Mouse (Mus musculus): ENCODE measurements around the gene Gli3. TPM values are rescaled to one million over a fixed set of nuclear protein-coding genes. Genes with fewer than 3 reads are reported as not detected.

Gli3 gene
- polyA plus RNA-seq, 1 experiment from 2014 or later, result 13.6 TPM

DNA sequence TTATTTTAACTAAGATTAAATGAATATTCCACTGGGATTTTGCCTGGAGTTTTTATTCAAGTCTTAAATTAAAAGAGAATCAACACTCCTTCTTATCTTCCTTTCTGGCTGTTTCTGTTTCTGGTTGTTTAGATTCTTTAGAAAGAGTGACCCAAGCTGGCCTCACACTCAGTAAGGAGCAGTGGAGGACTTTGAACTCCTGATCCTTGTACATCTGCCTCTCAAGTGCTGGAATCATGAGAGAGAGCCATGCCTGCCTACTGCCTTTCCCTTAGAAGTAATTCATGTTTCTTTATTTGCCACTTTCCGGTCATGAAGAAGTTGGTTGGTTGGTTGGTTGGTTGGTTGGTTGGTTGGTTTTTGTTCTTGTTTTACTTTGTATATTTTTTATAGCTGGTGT is 218.5 kb downstream of the Gli3 start:
- H3K27me3 ChIP-seq (ENCODE audit: control insufficient read depth, insufficient read depth, low read depth, low read length), result no peaks in the 10 kb centered on the region
- no peak overlapping the region for H3K9ac ChIP-seq (ENCODE audit: low read length)
- WGBS, result 75% methylated on average over 1 of the region's 1 CpGs
- no peak overlapping the region for H3K4me3 ChIP-seq (ENCODE audit: low read length)
- ATAC-seq (ENCODE audit: low read depth), result no peak
- no peaks in the 10 kb centered on the region for H3K4me1 ChIP-seq (replicated peaks; ENCODE audit: control insufficient read depth, insufficient read depth, low read length)
- H3K9me3 ChIP-seq (ENCODE audit: control insufficient read depth, low read length), result no peaks in the 10 kb centered on the region
- H3K36me3 ChIP-seq (ENCODE audit: control insufficient read depth, insufficient read depth, low read length), result no peaks in the 10 kb centered on the region
- no peak overlapping the region for H3K4me2 ChIP-seq (ENCODE audit: low read depth, low read length)
- no peak overlapping the region for H3K27ac ChIP-seq (ENCODE audit: low read length)

DNA sequence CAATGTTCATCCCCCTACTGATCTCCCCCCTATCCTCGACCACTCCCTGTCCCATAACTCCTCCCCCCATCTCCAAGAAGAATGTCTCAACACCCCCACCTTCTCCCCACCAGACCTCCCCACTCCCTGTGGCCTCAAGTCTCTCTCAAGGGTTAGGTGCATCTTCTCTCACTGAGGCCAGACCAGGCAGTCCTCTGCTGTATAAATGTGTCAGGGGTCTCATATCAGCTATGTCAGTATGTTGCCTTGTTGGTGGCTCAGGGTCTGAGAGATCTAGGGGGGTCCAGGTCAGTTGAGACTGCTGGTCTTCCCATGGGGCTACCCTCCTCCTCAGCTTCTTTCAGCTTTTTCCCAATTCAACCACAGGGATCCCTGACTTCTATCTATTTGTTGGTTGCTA is 220.0 kb downstream of the Gli3 start:
- Histone ChIP-seq H3K4me2 (ENCODE audit: low read depth, low read length) (no peak overlapping the region), H3K27ac (ENCODE audit: low read length) (no peak overlapping the region), H3K9ac (ENCODE audit: low read length) (no peak overlapping the region), H3K9me3 (ENCODE audit: control insufficient read depth, low read length) (no peaks in the 10 kb centered on the region), H3K4me1 (replicated peaks; ENCODE audit: control insufficient read depth, insufficient read depth, low read length) (no peaks in the 10 kb centered on the region), H3K36me3 (ENCODE audit: control insufficient read depth, insufficient read depth, low read length) (no peaks in the 10 kb centered on the region), H3K4me3 (ENCODE audit: low read length) (no peak overlapping the region), H3K27me3 (ENCODE audit: control insufficient read depth, insufficient read depth, low read depth, low read length) (no peaks in the 10 kb centered on the region)
- no peak for ATAC-seq (ENCODE audit: low read depth)
- WGBS, result 38% methylated on average over 1 of the region's 1 CpGs

DNA sequence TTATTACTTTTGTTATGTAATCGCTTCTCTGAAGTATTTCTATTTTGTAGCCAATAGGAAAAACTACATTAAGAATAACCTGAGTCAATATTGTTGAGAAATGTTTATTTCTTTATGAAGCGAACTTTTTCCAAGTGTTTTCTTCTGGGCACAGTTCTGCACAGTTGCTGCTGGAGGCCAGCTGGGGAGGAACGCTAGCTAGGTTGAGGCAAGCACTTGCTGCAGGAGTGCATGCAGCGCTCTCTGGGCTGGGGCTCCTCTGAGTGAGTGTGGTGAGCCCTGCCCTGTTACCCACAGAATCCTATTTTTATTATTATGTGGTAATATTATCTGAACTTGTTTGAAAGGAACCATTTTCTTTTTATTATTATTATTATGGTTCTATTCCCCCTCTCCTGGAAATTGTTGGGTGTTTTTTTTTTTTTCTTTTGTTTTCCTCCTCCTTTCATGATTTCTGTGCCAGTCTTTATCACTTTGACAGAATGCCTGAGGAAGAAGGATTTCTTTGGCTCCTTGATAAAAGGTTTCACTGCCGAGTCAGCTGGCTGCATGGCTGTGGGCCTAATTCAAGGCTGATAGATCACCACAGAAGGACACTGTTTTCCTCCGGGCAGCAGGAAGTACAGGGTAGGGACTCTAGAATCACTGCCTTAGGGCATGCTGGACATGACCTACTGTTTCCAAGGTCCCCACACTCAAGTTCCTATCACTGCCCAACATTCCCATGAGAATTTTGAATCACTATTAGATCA is 225.2 kb downstream of the Gli3 start:
- peaks cover 3% of the 10 kb centered on the region; the same call in 1 of the 2 replicates for H3K4me1 ChIP-seq (replicated peaks; ENCODE audit: control insufficient read depth, insufficient read depth, low read length)
- no peak overlapping the region for H3K4me2 ChIP-seq (ENCODE audit: low read depth, low read length)
- H3K27me3 ChIP-seq (ENCODE audit: control insufficient read depth, insufficient read depth, low read depth, low read length), result no peaks in the 10 kb centered on the region
- H3K9ac ChIP-seq (ENCODE audit: low read length), result no peak overlapping the region
- 75% methylated on average over 6 of the region's 6 CpGs for WGBS
- no peaks in the 10 kb centered on the region for H3K9me3 ChIP-seq (ENCODE audit: control insufficient read depth, low read length)
- H3K4me3 ChIP-seq (ENCODE audit: low read length), result no peak overlapping the region
- no peak overlapping the region for H3K27ac ChIP-seq (ENCODE audit: low read length)
- H3K36me3 ChIP-seq (ENCODE audit: control insufficient read depth, insufficient read depth, low read length), result no peaks in the 10 kb centered on the region
- no peak for ATAC-seq (ENCODE audit: low read depth)

DNA sequence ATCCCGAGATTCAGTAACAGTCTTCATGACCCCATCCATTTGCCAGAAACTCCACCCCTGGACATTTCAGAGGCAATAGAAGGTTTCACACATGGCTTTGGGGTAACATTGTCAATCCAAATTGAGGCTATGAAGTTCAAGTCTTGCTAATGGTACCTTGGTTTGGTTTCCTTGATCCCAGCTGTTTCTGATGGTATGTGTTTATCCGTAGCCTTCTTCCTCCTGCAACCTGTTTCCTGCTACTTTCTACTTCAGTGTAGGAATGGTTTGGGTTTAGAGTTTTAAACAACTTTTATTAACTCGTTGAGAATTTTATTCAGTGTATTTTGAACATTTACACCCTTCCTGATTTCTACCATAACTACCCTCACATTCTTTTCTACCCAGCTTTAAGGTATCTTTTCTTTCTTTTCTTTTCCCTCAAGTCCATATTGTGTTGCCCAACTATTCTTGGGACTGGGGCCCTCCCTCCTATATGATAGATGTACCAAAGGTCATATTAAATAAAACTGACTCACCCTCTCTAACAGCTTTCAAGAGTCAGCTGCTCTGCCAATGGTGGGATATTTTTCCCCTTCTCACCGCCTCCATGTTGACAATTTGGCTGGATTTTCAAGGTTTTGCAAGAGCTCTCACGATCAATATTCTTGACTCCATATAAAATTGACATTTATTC is 225.9 kb downstream of the Gli3 start:
- 88% methylated on average over 5 of the region's 5 CpGs for WGBS
- Histone ChIP-seq H3K4me1 (replicated peaks; ENCODE audit: control insufficient read depth, insufficient read depth, low read length) (peaks cover 3% of the 10 kb centered on the region; the same call in 1 of the 2 replicates), H3K27ac (ENCODE audit: low read length) (no peak overlapping the region), H3K27me3 (ENCODE audit: control insufficient read depth, insufficient read depth, low read depth, low read length) (no peaks in the 10 kb centered on the region), H3K9ac (ENCODE audit: low read length) (no peak overlapping the region), H3K4me2 (ENCODE audit: low read depth, low read length) (no peak overlapping the region), H3K9me3 (ENCODE audit: control insufficient read depth, low read length) (no peaks in the 10 kb centered on the region), H3K4me3 (ENCODE audit: low read length) (no peak overlapping the region), H3K36me3 (ENCODE audit: control insufficient read depth, insufficient read depth, low read length) (no peaks in the 10 kb centered on the region)
- no peak for ATAC-seq (ENCODE audit: low read depth)

DNA sequence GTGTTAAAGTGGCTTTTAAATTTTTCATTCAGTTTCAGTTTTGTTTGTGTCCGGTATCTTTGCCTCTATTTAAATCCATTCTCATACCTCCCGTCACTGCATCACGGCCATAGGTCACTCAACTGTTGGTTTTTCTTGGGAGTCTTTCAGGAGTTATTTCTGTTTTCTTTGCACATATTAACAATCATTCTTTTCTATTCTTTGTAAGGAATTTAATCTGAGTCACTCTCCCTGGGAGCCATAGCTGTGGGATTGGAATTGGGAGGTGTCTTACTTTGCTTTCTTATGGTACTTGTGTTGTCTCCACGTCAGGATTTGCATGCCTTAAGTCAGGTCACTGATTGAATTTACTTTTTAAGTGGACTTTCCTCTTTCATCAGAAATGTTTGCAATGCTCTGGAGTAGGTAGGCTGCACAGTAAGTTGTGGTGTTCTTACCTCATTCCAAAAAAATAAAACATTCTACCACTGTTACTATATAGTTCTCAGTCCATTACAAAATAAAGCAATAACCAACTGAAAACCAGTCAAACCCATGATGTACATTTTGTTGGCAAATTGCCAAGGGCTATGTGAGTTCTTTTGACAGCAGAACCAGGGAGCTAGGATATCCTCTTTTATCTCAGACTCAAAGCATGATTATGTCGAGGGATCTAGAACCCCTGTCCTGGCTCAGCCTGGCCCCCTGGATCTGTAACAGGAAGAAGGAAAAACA is 228.9 kb downstream of the Gli3 start:
- Histone ChIP-seq H3K27ac (ENCODE audit: low read length) (no peak overlapping the region), H3K4me1 (replicated peaks; ENCODE audit: control insufficient read depth, insufficient read depth, low read length) (peaks cover 3% of the 10 kb centered on the region; the same call in 1 of the 2 replicates), H3K36me3 (ENCODE audit: control insufficient read depth, insufficient read depth, low read length) (no peaks in the 10 kb centered on the region), H3K4me3 (ENCODE audit: low read length) (no peak overlapping the region), H3K27me3 (ENCODE audit: control insufficient read depth, insufficient read depth, low read depth, low read length) (no peaks in the 10 kb centered on the region), H3K9ac (ENCODE audit: low read length) (no peak overlapping the region), H3K9me3 (ENCODE audit: control insufficient read depth, low read length) (no peaks in the 10 kb centered on the region), H3K4me2 (ENCODE audit: low read depth, low read length) (no peak overlapping the region)
- 49% methylated on average over 5 of the region's 5 CpGs for WGBS
- no peak for ATAC-seq (ENCODE audit: low read depth)

DNA sequence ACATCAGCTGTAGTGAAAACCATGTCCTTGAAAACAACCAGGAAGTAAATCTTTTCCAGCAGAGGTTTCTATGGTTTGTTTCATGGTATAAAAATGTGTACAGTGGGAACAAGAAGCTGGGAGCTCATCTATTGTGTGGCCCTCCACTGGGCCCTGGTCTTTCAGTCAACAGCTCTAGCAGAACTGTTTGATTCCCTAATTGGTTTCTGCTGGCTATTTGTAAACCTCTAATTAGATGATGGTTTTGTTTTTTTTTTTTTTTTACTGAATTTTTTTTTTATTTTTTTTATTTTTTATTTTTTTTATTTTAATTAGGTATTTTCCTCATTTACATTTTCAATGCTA is 229.4 kb downstream of the Gli3 start:
- no peak overlapping the region for H3K4me3 ChIP-seq (ENCODE audit: low read length)
- H3K27me3 ChIP-seq (ENCODE audit: control insufficient read depth, insufficient read depth, low read depth, low read length), result no peaks in the 10 kb centered on the region
- no peak overlapping the region for H3K9ac ChIP-seq (ENCODE audit: low read length)
- H3K4me1 ChIP-seq (replicated peaks; ENCODE audit: control insufficient read depth, insufficient read depth, low read length), result peaks cover 3% of the 10 kb centered on the region; the same call in 1 of the 2 replicates
- no peaks in the 10 kb centered on the region for H3K36me3 ChIP-seq (ENCODE audit: control insufficient read depth, insufficient read depth, low read length)
- no peak for ATAC-seq (ENCODE audit: low read depth)
- H3K4me2 ChIP-seq (ENCODE audit: low read depth, low read length), result no peak overlapping the region
- H3K9me3 ChIP-seq (ENCODE audit: control insufficient read depth, low read length), result no peaks in the 10 kb centered on the region
- no peak overlapping the region for H3K27ac ChIP-seq (ENCODE audit: low read length)

DNA sequence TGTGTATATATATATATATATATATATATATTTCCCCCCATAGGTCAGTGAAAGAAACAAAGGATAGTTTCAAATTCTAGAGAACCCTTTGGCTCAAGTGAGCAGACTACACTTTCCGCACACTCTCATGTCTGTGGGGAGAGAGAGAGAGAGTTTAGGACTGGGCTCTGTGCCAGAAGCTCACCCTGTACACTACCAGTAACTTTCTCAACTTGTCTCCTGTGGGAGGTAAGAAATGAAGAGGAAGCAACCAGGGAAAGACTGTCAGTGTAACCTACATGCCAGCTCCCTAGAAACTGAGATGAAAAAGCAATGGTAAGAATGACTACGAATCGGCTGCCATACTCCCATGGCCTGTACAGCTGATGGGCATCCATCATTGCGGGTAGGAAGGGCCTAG is 235.2 kb downstream of the Gli3 start:
- no peaks in the 10 kb centered on the region for H3K36me3 ChIP-seq (ENCODE audit: control insufficient read depth, insufficient read depth, low read length)
- H3K4me3 ChIP-seq (ENCODE audit: low read length), result no peak overlapping the region
- H3K27ac ChIP-seq (ENCODE audit: low read length), result no peak overlapping the region
- no peaks in the 10 kb centered on the region for H3K4me1 ChIP-seq (replicated peaks; ENCODE audit: control insufficient read depth, insufficient read depth, low read length)
- no peaks in the 10 kb centered on the region for H3K9me3 ChIP-seq (ENCODE audit: control insufficient read depth, low read length)
- H3K27me3 ChIP-seq (ENCODE audit: control insufficient read depth, insufficient read depth, low read depth, low read length), result no peaks in the 10 kb centered on the region
- no peak overlapping the region for H3K9ac ChIP-seq (ENCODE audit: low read length)
- 53% methylated on average over 4 of the region's 4 CpGs for WGBS
- H3K4me2 ChIP-seq (ENCODE audit: low read depth, low read length), result no peak overlapping the region
- no peak for ATAC-seq (ENCODE audit: low read depth)

DNA sequence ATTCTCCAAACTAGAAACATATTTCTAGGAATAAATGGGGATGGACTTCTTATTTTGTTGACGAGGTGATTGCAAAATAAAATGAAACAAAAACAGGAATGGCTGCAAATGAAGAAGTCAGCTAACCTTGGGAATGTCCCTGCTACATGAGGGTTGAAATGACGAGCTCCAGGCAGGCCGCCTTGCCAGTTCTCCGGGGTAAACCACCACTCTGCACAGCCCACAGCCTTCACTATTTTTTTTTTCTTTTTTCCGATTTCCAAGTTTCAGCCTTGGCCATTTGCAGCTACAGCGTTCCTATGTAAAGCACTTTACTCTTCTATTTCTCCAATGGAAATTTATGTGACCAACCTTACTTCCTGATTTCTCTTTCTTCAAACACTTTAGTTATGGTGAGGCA is 236.1 kb downstream of the Gli3 start:
- no peaks in the 10 kb centered on the region for H3K27me3 ChIP-seq (ENCODE audit: control insufficient read depth, insufficient read depth, low read depth, low read length)
- no peak overlapping the region for H3K4me2 ChIP-seq (ENCODE audit: low read depth, low read length)
- 81% methylated on average over 6 of the region's 6 CpGs for WGBS
- no peak for ATAC-seq (ENCODE audit: low read depth)
- no peak overlapping the region for H3K4me3 ChIP-seq (ENCODE audit: low read length)
- H3K9ac ChIP-seq (ENCODE audit: low read length), result no peak overlapping the region
- no peaks in the 10 kb centered on the region for H3K4me1 ChIP-seq (replicated peaks; ENCODE audit: control insufficient read depth, insufficient read depth, low read length)
- no peaks in the 10 kb centered on the region for H3K9me3 ChIP-seq (ENCODE audit: control insufficient read depth, low read length)
- no peak overlapping the region for H3K27ac ChIP-seq (ENCODE audit: low read length)
- no peaks in the 10 kb centered on the region for H3K36me3 ChIP-seq (ENCODE audit: control insufficient read depth, insufficient read depth, low read length)

DNA sequence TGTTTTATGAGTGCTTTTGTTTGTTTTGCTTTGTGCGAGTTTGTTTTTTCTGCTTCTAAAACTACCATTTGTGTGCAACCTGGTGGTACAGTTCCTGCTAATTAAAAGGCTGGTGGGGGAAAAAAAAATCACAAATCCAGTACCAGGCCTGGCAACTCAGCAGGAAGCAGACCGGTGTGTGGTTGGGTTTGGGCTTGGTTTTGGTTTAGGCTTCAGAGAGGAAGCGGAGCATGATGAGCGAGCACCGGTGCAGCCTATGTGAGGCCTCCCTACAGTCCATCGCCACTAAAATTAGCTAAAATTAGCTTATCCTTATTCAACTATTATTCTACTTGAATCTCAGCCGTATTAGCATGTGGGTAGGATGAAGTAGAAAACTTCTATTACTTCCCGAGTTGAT is 241.6 kb downstream of the Gli3 start:
- WGBS, result 89% methylated on average over 8 of the region's 8 CpGs
- Histone ChIP-seq H3K27me3 (ENCODE audit: control insufficient read depth, insufficient read depth, low read depth, low read length) (no peaks in the 10 kb centered on the region), H3K4me3 (ENCODE audit: low read length) (no peak overlapping the region), H3K4me2 (ENCODE audit: low read depth, low read length) (no peak overlapping the region), H3K4me1 (replicated peaks; ENCODE audit: control insufficient read depth, insufficient read depth, low read length) (peaks cover 9% of the 10 kb centered on the region), H3K9ac (ENCODE audit: low read length) (no peak overlapping the region), H3K9me3 (ENCODE audit: control insufficient read depth, low read length) (no peaks in the 10 kb centered on the region), H3K36me3 (ENCODE audit: control insufficient read depth, insufficient read depth, low read length) (no peaks in the 10 kb centered on the region), H3K27ac (ENCODE audit: low read length) (no peak overlapping the region)
- ATAC-seq (ENCODE audit: low read depth), result no peak
